Mouse (Mus musculus) thymus, adult 2 months (tissue): ENCODE results near the gene Blzf1. TPM values are rescaled to one million over a fixed set of nuclear protein-coding genes. Genes with fewer than 3 reads are reported as not detected.

Source experiments
- DNase-seq: peaks from one replicate; pipeline ENCODE4 v3.0.0; 2021
- H3K27ac ChIP-seq: fragments of 200-500 bp; 2 replicates; pipeline ENCODE4 v1.5.1; 2012; ENCODE audit warnings: low read length, control low read depth; ENCODE audit not compliant: control insufficient read depth, insufficient read depth
- H3K27me3 ChIP-seq: fragments of 200-500 bp; 2 replicates; pipeline ENCODE4 v1.6.1; 2012; ENCODE audit warnings: mild to moderate bottlenecking, low read length, moderate library complexity, mixed read lengths; ENCODE audit not compliant: control insufficient read depth, insufficient read depth
- H3K36me3 ChIP-seq: fragments of 200-500 bp; 2 replicates; pipeline ENCODE4 v1.6.1; 2012; ENCODE audit warnings: mild to moderate bottlenecking, low read length, moderate library complexity; ENCODE audit not compliant: control insufficient read depth, insufficient read depth
- H3K4me1 ChIP-seq: fragments of 200-500 bp; replicated peaks from 2 replicates; pipeline ENCODE4 v1.6.1; 2012; ENCODE audit warnings: low read length; ENCODE audit not compliant: control insufficient read depth, insufficient read depth
- H3K4me3 ChIP-seq: fragments of 200-500 bp; 2 replicates; pipeline ENCODE4 v1.5.1; 2012; ENCODE audit warnings: mild to moderate bottlenecking, low read length, control low read depth, moderate library complexity; ENCODE audit not compliant: control insufficient read depth, insufficient read depth
- CTCF ChIP-seq: fragments of 200-500 bp; IDR thresholded peaks from 2 replicates; pipeline ENCODE4 v1.5.1; 2012; ENCODE audit warnings: mild to moderate bottlenecking, control low read depth, low read length, moderate library complexity, borderline replicate concordance; ENCODE audit not compliant: control insufficient read depth, poor library complexity, insufficient read depth; ENCODE audit errors: extremely low read depth
- POLR2A ChIP-seq: fragments of 200-500 bp; IDR thresholded peaks from 2 replicates; pipeline ENCODE4 v1.6.1; 2012; ENCODE audit warnings: mild to moderate bottlenecking, low read length, control low read depth, moderate library complexity; ENCODE audit not compliant: control insufficient read depth, poor library complexity, insufficient read depth; ENCODE audit errors: extremely low read depth
- WGBS: fragments of 180-500 bp; shearing (Covaris S2); methylation state at CpG from one replicate; pipeline ENCODE4 v1.1.7; 2018; 5-methylcytosine and 5-hydroxymethylcytosine counted together
- polyA plus RNA-seq: library from polyadenylated mRNA; depleted of rRNA; stranded (reverse); fragments of >200 nt; gene quantifications from 2 replicates; pipeline ENCODE4 v1.2.3, GENCODE M21; 2012

The Blzf1 gene
- polyA plus RNA-seq, 1 experiment: 3.4 TPM

- DNase-seq: no peak
- TF ChIP-seq CTCF (no peak), POLR2A (no peak)
- no peak overlapping the region for H3K27ac ChIP-seq
- no peaks in the 10 kb centered on the region; the same call in 1 of the 2 replicates for H3K36me3 ChIP-seq
- no peaks in the 10 kb centered on the region for H3K27me3 ChIP-seq
- no peak overlapping the region for H3K4me3 ChIP-seq
- H3K4me1 ChIP-seq: peaks cover 1% of the 10 kb centered on the region
- WGBS: 96% methylated on average over 3 of the region's 3 CpGs
Measured at GRCm38 (mm10) chr1:164284007-164284406, 23.3 kb downstream of the Blzf1 start.

GRCm38 (mm10) chr1:164279332-164279731, 28.0 kb downstream of the Blzf1 start:
- Histone ChIP-seq H3K27ac (no peak overlapping the region), H3K36me3 (no peaks in the 10 kb centered on the region; the same call in 1 of the 2 replicates), H3K27me3 (no peaks in the 10 kb centered on the region), H3K4me1 (peaks cover 4% of the 10 kb centered on the region), H3K4me3 (no peak overlapping the region)
- no peak for TF ChIP-seq CTCF
- TF ChIP-seq POLR2A: no peak
- 49% methylated on average over 4 of the region's 4 CpGs for WGBS
- peak; percentile 24 for DNase-seq

DNA sequence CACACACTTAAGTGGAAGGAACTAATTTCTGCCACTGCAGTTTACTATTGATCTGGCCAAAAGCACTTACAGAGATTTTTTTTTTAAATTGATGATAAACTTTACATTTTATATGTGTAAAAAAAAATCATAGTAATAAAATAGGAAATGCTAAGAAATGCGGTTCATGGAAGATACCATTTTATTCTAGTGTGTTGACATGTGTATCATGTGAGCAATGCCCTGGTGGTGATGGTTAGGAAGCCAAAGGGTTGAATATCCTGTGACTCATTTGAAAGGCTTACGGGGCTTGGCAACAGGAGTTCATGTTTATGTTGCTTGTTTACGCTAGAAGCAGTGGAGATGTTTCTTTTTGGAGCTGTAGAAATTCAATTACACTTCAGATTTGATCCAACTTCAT, 30.7 kb downstream of the Blzf1 start:
- WGBS: 97% methylated on average over 3 of the region's 3 CpGs
- H3K36me3 ChIP-seq: no peaks in the 10 kb centered on the region
- TF ChIP-seq POLR2A (no peak), CTCF (no peak)
- H3K4me1 ChIP-seq: peaks cover 4% of the 10 kb centered on the region
- H3K4me3 ChIP-seq: no peak overlapping the region
- H3K27ac ChIP-seq: no peak overlapping the region
- DNase-seq: no peak
- no peaks in the 10 kb centered on the region for H3K27me3 ChIP-seq

DNA sequence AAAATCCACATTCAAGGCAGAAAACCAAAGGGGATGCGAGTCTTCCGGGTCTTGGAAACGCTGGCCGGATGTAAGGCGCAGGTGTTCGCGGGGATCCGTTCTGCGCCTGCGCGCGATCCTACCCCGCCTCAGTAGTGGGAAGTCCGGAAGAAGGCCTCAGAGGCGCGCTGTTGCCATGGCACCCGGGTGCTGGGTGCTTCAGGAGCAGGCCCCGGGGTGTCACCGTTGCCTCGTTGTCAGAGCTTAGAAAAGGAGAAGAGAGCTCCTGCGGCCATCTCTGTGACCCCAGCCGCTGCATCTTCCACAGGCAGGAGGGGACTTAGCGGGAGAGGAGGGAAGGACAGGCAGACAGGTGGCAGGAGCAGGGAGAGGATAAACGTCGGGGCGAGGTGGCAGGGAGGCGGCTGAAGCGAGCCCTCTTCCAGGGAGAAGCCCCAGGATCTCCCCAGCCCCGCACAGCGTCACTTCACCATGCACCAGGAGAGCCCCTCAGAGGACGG, 31.8 kb downstream of the Blzf1 start, which contains the start of gene Ccdc181:
Ccdc181 (plus strand) TSS at position 131 of the 500 bp plus-strand sequence.
- no peaks in the 10 kb centered on the region for H3K27me3 ChIP-seq
- H3K36me3 ChIP-seq: no peaks in the 10 kb centered on the region
- peak within 1 kb of the TSS; percentile 80 for H3K27ac ChIP-seq
- peak within 1 kb of the TSS; percentile 71 for H3K4me3 ChIP-seq
- WGBS: under 1% methylated on average over 31 of the region's 31 CpGs
- DNase-seq: peak; percentile 98
- H3K4me1 ChIP-seq: peaks cover 4% of the 10 kb centered on the region
- TF ChIP-seq POLR2A (peak; percentile 45; the same call in 1 of the 2 replicates), CTCF (peak; percentile 66)

DNA sequence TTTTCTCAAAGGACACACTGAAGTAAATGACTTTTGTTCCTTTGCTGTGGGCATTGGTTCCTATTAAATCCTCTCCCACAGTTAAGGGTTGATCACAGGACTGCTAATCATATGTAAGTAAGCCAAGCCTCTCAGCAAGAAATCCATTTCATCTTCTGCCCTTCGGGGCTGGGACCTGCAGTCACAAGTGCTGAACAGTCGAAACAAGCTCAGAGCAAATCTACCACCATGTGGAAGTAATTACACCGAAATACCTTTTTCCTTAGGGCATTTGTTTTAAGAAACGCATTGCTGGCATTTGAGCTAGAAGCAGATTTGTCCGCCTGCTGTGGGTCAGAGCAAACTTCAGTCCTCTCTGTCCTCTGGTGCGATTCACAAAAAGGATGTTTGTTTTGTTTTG, 33.6 kb downstream of the Blzf1 start:
- Histone ChIP-seq H3K4me3 (no peak overlapping the region), H3K4me1 (peaks cover 3% of the 10 kb centered on the region; the same call in 1 of the 2 replicates), H3K27ac (no peak overlapping the region), H3K36me3 (no peaks in the 10 kb centered on the region), H3K27me3 (no peaks in the 10 kb centered on the region)
- TF ChIP-seq CTCF: no peak
- no peak for TF ChIP-seq POLR2A
- no peak for DNase-seq
- WGBS: 93% methylated on average over 6 of the region's 6 CpGs

DNA sequence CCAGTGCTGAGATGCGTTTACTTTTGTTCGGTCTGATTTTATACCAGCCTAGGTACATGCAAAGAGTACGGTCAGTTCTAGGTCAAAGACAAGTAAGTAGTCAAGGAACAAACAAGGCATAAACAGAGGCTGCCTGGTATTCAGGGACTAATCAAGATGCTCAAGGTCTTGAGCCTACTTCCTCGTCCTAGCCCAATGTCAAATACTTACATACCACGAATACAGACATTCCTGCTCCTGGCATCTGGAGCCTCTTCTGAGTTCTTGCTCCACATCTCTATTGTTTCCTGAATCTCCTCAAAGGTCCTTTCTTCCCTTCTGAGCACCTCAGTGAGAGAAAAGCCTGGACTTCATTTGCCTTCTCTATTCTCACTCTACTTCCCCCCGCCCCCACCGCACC, 36.3 kb downstream of the Blzf1 start:
- WGBS: 95% methylated on average over 7 of the region's 7 CpGs
- TF ChIP-seq POLR2A (no peak), CTCF (no peak)
- no peaks in the 10 kb centered on the region for H3K27me3 ChIP-seq
- H3K36me3 ChIP-seq: no peaks in the 10 kb centered on the region
- DNase-seq: no peak
- H3K27ac ChIP-seq: no peak overlapping the region
- H3K4me1 ChIP-seq: peaks cover 3% of the 10 kb centered on the region; the same call in 1 of the 2 replicates
- H3K4me3 ChIP-seq: no peak overlapping the region

DNA sequence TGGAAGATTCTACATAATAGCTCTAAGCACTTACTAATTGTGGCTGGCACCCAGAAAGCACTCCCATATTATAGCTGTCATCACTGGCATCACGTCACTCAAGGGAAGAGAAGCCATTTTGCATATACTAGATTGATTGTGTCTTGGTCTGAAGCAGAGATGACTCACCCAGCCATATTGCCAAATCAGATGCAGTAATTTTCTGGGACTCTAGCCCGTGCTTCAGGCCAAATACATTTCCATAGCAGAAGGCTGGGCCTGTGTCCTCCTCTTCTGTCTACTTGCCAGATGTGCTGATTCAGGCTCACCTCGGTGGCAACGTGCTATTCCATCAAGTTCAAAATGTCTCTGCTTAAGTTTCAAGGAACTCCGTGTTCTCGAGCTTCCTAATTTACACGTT, 45.7 kb downstream of the Blzf1 start:
- TF ChIP-seq POLR2A (no peak), CTCF (no peak)
- Histone ChIP-seq H3K36me3 (peaks cover 10% of the 10 kb centered on the region), H3K27me3 (no peaks in the 10 kb centered on the region), H3K4me1 (no peaks in the 10 kb centered on the region), H3K27ac (no peak overlapping the region), H3K4me3 (no peak overlapping the region)
- 93% methylated on average over 7 of the region's 7 CpGs for WGBS
- no peak for DNase-seq
